Mouse (Mus musculus) testis, adult 2 months (tissue): ENCODE data around the gene Sh2d5.

Experiments
- CTCF ChIP-seq: fragments of 200-500 bp; IDR thresholded peaks from 2 replicates; pipeline ENCODE4 v1.5.1; 2012; ENCODE audit warnings: low read depth, mild to moderate bottlenecking, inconsistent platforms, low read length, moderate library complexity; ENCODE audit not compliant: control insufficient read depth, insufficient read depth, insufficient replicate concordance
- POLR2A ChIP-seq: fragments of 200-500 bp; IDR thresholded peaks from 2 replicates; pipeline ENCODE4 v1.6.1; 2012; ENCODE audit warnings: low read depth, mild to moderate bottlenecking, inconsistent platforms, low read length, moderate library complexity; ENCODE audit not compliant: control insufficient read depth

- TF ChIP-seq CTCF (0 out of 2 replicates have a peak, but pooled peaks have one; percentile 4), POLR2A (peak; percentile 74; the same call in 1 of the 2 replicates)
These were observed 11.9 kb downstream of the Sh2d5 start for GRCm38 (mm10) chr4:138261843-138262681.
